Mouse (Mus musculus) cerebellum, adult (tissue): ENCODE measurements around the gene Mrps10.

Experiments used
- ATAC-seq: cut with Nextera tagmentation; 2 replicates; pipeline ENCODE4 v1.9.2; 2017; ENCODE audit warnings: mild to moderate bottlenecking, moderate library complexity, mixed read lengths; ENCODE audit not compliant: insufficient number of reproducible peaks, low FRiP score, low TSS enrichment

The Mrps10 gene

GRCm38 (mm10) chr17:47430815-47431214 lies 62.1 kb downstream of the Mrps10 start:
- ATAC-seq, result no peak
